Mouse (Mus musculus): ENCODE data around the gene Gm9857. TPM values are rescaled to one million over a fixed set of nuclear protein-coding genes. Genes with fewer than 3 reads are reported as not detected.
A peak's percentile ranks its signal among the peaks of the same experiment; 100 is the strongest.

Gene Gm9857
- total and polyA plus RNA-seq, 2 experiments from 2014 or later = not detected

DNA sequence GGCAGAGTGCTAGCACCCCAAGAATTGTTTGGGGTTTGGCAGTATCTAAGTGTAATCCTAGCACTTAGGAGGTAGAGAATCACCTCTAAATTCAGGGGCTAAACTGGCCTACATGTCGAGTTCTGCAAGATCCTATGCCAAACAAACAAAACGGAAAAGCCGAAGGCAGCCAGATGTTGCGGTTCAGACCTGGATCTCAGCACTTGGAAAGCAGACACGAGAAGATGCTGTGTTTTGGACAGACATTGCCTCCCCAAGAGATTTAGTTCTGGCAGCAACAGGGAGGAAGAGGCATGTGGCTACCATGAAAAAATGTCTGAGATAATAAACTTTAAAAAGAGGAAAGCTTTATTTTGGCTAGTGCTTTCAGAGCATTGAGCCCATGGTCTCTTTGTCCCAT, 39.6 kb downstream of the Gm9857 start:
- Histone ChIP-seq H3K9me3 (ENCODE audit: low read length) (no peaks in the 10 kb centered on the region), H3K4me3 (ENCODE audit: low read depth, low read length) (no peak overlapping the region), H3K9ac (no peak overlapping the region), H3K36me3 (ENCODE audit: insufficient read depth) (peaks cover 22% of the 10 kb centered on the region), H3K27ac (ENCODE audit: low read depth, low read length) (no peak overlapping the region), H3K4me1 (ENCODE audit: insufficient read depth) (no peaks in the 10 kb centered on the region), H3K27me3 (ENCODE audit: insufficient read depth, low read length) (no peaks in the 10 kb centered on the region), H3K4me2 (ENCODE audit: low read depth) (no peak overlapping the region)
- no peak for TF ChIP-seq CTCF (IDR thresholded peaks at IDR 0.05; ENCODE audit: low read depth)
- DNase-seq (no peak), ATAC-seq (no peak)
- 81% methylated on average over 5 of the region's 5 CpGs for WGBS

DNA sequence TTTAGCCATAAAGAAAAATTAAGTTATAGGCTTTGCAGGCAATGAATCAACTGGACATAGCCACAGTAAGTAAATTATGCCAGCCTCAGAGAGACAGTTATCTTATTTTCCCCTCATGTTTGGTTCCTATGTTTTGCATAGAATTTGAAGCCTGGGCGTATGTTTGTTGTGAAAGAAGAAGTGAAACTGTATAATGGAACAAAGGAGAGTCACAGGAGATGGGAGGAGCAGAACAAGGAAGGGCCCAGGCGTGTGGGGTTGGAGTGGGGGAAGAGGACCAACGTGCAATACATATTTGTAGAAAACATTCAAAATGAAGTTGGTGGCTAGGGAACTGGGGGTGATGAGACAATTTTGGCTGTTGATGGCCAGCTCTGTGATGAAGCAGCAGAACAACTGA, 40.1 kb downstream of the Gm9857 start:
- Histone ChIP-seq H3K9me3 (ENCODE audit: low read length) (no peaks in the 10 kb centered on the region), H3K4me2 (ENCODE audit: low read depth) (no peak overlapping the region), H3K4me3 (ENCODE audit: low read depth, low read length) (no peak overlapping the region), H3K9ac (no peak overlapping the region), H3K27ac (ENCODE audit: low read depth, low read length) (no peak overlapping the region), H3K4me1 (ENCODE audit: insufficient read depth) (no peaks in the 10 kb centered on the region), H3K27me3 (ENCODE audit: insufficient read depth, low read length) (no peaks in the 10 kb centered on the region), H3K36me3 (ENCODE audit: insufficient read depth) (peaks cover 18% of the 10 kb centered on the region)
- ATAC-seq (no peak), DNase-seq (no peak)
- 88% methylated on average over 3 of the region's 3 CpGs for WGBS
- TF ChIP-seq CTCF (IDR thresholded peaks at IDR 0.05; ENCODE audit: low read depth) = no peak

DNA sequence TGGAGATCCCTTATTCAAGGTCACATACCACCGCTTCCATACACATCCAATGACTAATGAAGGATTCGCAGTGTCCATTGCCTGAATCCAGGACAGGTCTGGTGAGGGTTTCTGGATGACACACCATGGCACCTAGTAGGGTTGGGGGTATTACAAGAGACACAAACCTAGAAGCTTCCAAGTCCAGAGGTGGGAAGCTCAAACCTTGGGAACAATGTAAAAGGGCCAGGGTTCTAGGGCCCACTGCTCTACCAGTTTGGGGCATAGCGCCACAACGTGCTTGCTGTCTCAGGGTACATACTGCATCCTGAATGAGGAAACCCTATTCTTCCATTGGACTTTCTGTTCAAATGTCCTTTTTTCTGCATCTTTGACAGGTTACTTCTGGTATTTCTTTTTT, 41.6 kb downstream of the Gm9857 start:
- Histone ChIP-seq H3K9ac (no peak overlapping the region), H3K4me2 (ENCODE audit: low read depth) (no peak overlapping the region), H3K4me3 (ENCODE audit: low read depth, low read length) (no peak overlapping the region), H3K27me3 (ENCODE audit: insufficient read depth, low read length) (no peaks in the 10 kb centered on the region), H3K9me3 (ENCODE audit: low read length) (no peaks in the 10 kb centered on the region), H3K36me3 (ENCODE audit: insufficient read depth) (peaks cover 3% of the 10 kb centered on the region), H3K4me1 (ENCODE audit: insufficient read depth) (no peaks in the 10 kb centered on the region), H3K27ac (ENCODE audit: low read depth, low read length) (no peak overlapping the region)
- no peak for DNase-seq
- peak; percentile 19; the same call in 1 of the 2 replicates for ATAC-seq
- TF ChIP-seq CTCF (IDR thresholded peaks at IDR 0.05; ENCODE audit: low read depth) = no peak
- WGBS = over 99% methylated on average over 4 of the region's 4 CpGs

DNA sequence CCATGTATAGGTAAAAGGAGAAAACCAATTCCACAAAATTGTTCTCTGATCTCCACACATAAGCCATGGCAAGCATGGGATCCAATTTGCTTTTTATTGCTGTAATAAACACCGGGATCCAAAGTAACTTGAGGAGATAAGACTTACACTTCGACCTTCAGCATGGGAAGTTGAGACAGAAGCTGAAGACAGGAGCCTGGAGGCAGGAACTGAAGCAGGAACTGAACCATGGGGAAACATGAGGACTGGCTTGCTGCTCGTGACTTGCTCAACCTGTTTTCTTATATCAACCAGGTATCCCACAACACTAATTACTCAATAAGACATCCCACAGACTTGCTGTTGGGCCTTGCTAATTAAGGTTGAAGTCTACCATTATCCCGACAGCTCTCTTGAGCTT, 47.3 kb downstream of the Gm9857 start:
- Histone ChIP-seq H3K4me1 (ENCODE audit: insufficient read depth) (no peaks in the 10 kb centered on the region), H3K27ac (ENCODE audit: low read depth, low read length) (no peak overlapping the region), H3K4me2 (ENCODE audit: low read depth) (no peak overlapping the region), H3K27me3 (ENCODE audit: insufficient read depth, low read length) (no peaks in the 10 kb centered on the region), H3K36me3 (ENCODE audit: insufficient read depth) (no peaks in the 10 kb centered on the region), H3K9ac (no peak overlapping the region), H3K9me3 (ENCODE audit: low read length) (no peaks in the 10 kb centered on the region), H3K4me3 (ENCODE audit: low read depth, low read length) (no peak overlapping the region)
- ATAC-seq (no peak), DNase-seq (no peak)
- TF ChIP-seq CTCF (IDR thresholded peaks at IDR 0.05; ENCODE audit: low read depth) = no peak
- 82% methylated on average over 4 of the region's 4 CpGs for WGBS

DNA sequence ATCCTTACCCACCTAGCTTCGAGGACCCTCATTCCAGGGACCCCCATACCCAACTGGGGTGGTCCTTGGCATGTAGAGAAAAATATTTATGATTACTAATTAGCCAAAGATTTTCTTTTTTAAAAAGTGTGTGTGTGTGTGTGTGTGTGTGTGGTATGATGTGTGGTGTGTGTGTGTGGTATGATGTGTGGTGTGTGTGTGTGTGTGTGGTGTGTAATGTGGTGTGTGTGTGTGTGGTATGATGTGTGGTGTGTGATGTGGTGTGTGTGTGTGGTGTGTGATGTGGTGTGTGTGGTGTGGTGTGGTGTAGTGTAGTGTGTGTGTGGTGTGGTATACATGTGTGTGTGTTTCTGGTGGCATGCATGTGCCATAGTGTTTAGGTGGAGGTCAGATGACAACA, 48.2 kb downstream of the Gm9857 start:
- WGBS = 81% methylated on average over 1 of the region's 1 CpGs

More for the DNA sequence above, 48.2 kb downstream of the Gm9857 start:
- H3K9ac ChIP-seq = no peak overlapping the region
- ATAC-seq (no peak), DNase-seq (no peak)
- no peaks in the 10 kb centered on the region for H3K4me1 ChIP-seq (ENCODE audit: insufficient read depth)
- no peak overlapping the region for H3K4me2 ChIP-seq (ENCODE audit: low read depth)
- no peaks in the 10 kb centered on the region for H3K9me3 ChIP-seq (ENCODE audit: low read length)
- H3K27me3 ChIP-seq (ENCODE audit: insufficient read depth, low read length) = no peaks in the 10 kb centered on the region
- no peaks in the 10 kb centered on the region for H3K36me3 ChIP-seq (ENCODE audit: insufficient read depth)
- H3K4me3 ChIP-seq (ENCODE audit: low read depth, low read length) = no peak overlapping the region
- H3K27ac ChIP-seq (ENCODE audit: low read depth, low read length) = no peak overlapping the region
- TF ChIP-seq CTCF (IDR thresholded peaks at IDR 0.05; ENCODE audit: low read depth) = no peak

Other genes with a start within 250 kb of the Gm9857 start
- gene Gpsm2, start 218.1 kb downstream of the Gm9857 start, total RNA-seq (2014; rRNA removed) = 12.6 and 16.6 TPM in 2 replicates
- gene Gpsm2, start 218.1 kb downstream of the Gm9857 start, polyA plus RNA-seq (2015; fragmentation: Nextera tagmentation; extraction: Ambion mirVana) = 11.3 and 14.2 TPM in 2 replicates
- gene Aknad1, start 200.8 kb downstream of the Gm9857 start, total RNA-seq (2014; rRNA removed) = under 0.01 TPM in 1 of 2 replicates, not detected in the other
- not detected in 2 replicates for gene Aknad1, start 200.8 kb downstream of the Gm9857 start, polyA plus RNA-seq (2015; fragmentation: Nextera tagmentation; extraction: Ambion mirVana)
- 9.5 and 9.7 TPM in 2 replicates for gene Stxbp3, start 99.9 kb downstream of the Gm9857 start, total RNA-seq (2014; rRNA removed)
- 8.2 and 11.2 TPM in 2 replicates for gene Stxbp3, start 99.9 kb downstream of the Gm9857 start, polyA plus RNA-seq (2015; fragmentation: Nextera tagmentation; extraction: Ambion mirVana)
- 0.24 TPM in 1 of 2 replicates, not detected in the other for gene Fndc7, start 50.4 kb downstream of the Gm9857 start, total RNA-seq (2014; rRNA removed)
- not detected in 2 replicates for gene Fndc7, start 50.4 kb downstream of the Gm9857 start, polyA plus RNA-seq (2015; fragmentation: Nextera tagmentation; extraction: Ambion mirVana)
- 24.9 and 33.4 TPM in 2 replicates for gene Prpf38b, start 28.7 kb downstream of the Gm9857 start, total RNA-seq (2014; rRNA removed)
- gene Prpf38b, start 28.7 kb downstream of the Gm9857 start, polyA plus RNA-seq (2015; fragmentation: Nextera tagmentation; extraction: Ambion mirVana) = 17.5 and 34.3 TPM in 2 replicates
- gene Henmt1, start 572 bp downstream of the Gm9857 start, total RNA-seq (2014; rRNA removed) = 0.24 and 9.9 TPM in 2 replicates
- 2.2 and 2.4 TPM in 2 replicates for gene Henmt1, start 572 bp downstream of the Gm9857 start, polyA plus RNA-seq (2015; fragmentation: Nextera tagmentation; extraction: Ambion mirVana)
- gene Fam102b, start 87.2 kb upstream of the Gm9857 start, total RNA-seq (2014; rRNA removed) = 99.9 and 101 TPM in 2 replicates
- 19.8 and 26.8 TPM in 2 replicates for gene Fam102b, start 87.2 kb upstream of the Gm9857 start, polyA plus RNA-seq (2015; fragmentation: Nextera tagmentation; extraction: Ambion mirVana)
- not detected in 2 replicates for gene Slc25a54, start 140.0 kb upstream of the Gm9857 start, total RNA-seq (2014; rRNA removed)
- gene Slc25a54, start 140.0 kb upstream of the Gm9857 start, polyA plus RNA-seq (2015; fragmentation: Nextera tagmentation; extraction: Ambion mirVana) = not detected in 2 replicates
- gene Slc25a24, start 182.7 kb upstream of the Gm9857 start, total RNA-seq (2014; rRNA removed) = 3.8 and 5.2 TPM in 2 replicates
- 2.1 and 2.7 TPM in 2 replicates for gene Slc25a24, start 182.7 kb upstream of the Gm9857 start, polyA plus RNA-seq (2015; fragmentation: Nextera tagmentation; extraction: Ambion mirVana)